Mouse (Mus musculus) Patski (cell line): ENCODE results near the gene Lamtor2. TPM values are rescaled to one million over a fixed set of nuclear protein-coding genes. Genes with fewer than 3 reads are reported as not detected.

Experiments
- ATAC-seq: fragments of 100-300 bp; one replicate; pipeline ENCODE4 v1.8.0; 2021
- CTCF ChIA-PET: fragments of 350-600 bp; sonication (Branson Sonifier 250); formaldehyde crosslinking; loops from one replicate; lab custom pipeline; 2022; ENCODE audit warnings: inconsistent platforms; lab: Charles Lee
- POLR2A ChIA-PET: fragments of 350-600 bp; sonication (Branson Sonifier 250); formaldehyde crosslinking; loops from one replicate; lab custom pipeline; 2022; ENCODE audit warnings: antibody characterized with exemption, inconsistent platforms; lab: Charles Lee
- DNase-seq: peaks from one replicate; pipeline ENCODE4 v3.0.0-alpha.2; 2011; ENCODE audit warnings: low read depth, low spot score
- H3K27me3 ChIP-seq: fragments of 371-371 bp; one replicate; pipeline ENCODE4 v1.5.1; 2021
- CTCF ChIP-seq: fragments of 100-300 bp; IDR thresholded peaks from one replicate; pipeline ENCODE4 v1.5.1; 2021
- in situ Hi-C: fragments of 300-500 bp; cut with MboI; formaldehyde crosslinking; loops from 3 replicates; pipeline ENCODE4 v1.11.1; 2018; ENCODE audit warnings: low pct_unique_long_range_greater_than_20kb, mixed read lengths
- polyA plus RNA-seq: library from polyadenylated mRNA; unstranded; gene quantifications from one replicate; pipeline ENCODE4 v1.2.3, GENCODE M21; 2021

Lamtor2 gene
- polyA plus RNA-seq, 1 experiment from 2014 or later = 264 TPM

GRCm38 (mm10) chr3:88570341-88570740 is 17.5 kb upstream of the Lamtor2 start:
- no peaks in the 10 kb centered on the region for H3K27me3 ChIP-seq
- POLR2A ChIA-PET = no interaction called here
- ATAC-seq (no peak), DNase-seq (no peak)
- in situ Hi-C loops = no loop called here
- no peak for TF ChIP-seq CTCF
- CTCF ChIA-PET = interaction anchor here (1.0 to 3.7 kb wide), 5 partner anchors 9 to 24 kb away, joined by 3 to 12 read pairs (median 5); no protein-coding TSS in a partner anchor

- POLR2A ChIA-PET = interaction anchor here (1.3 kb wide), 2 partner anchors 9 to 23 kb away, joined by 3 to 4 read pairs; no protein-coding TSS in a partner anchor
- DNase-seq = no peak
These were observed 16.8 kb upstream of the Lamtor2 start for GRCm38 (mm10) chr3:88569694-88570093.

GRCm38 (mm10) chr3:88569093-88569492 is 16.2 kb upstream of the Lamtor2 start:
- no peak for DNase-seq
- in situ Hi-C loops = no loop called here
- POLR2A ChIA-PET = interaction anchor here (1.1 to 1.3 kb wide), 3 partner anchors 9 to 24 kb away, joined by 3 to 4 read pairs (median 4); no protein-coding TSS in a partner anchor
- CTCF ChIA-PET = interaction anchor here (1.1 to 3.7 kb wide), 5 partner anchors 10 to 39 kb away, joined by 3 to 12 read pairs (median 5); no protein-coding TSS in a partner anchor
- TF ChIP-seq CTCF = no peak
- ATAC-seq = no peak
- H3K27me3 ChIP-seq = no peaks in the 10 kb centered on the region

More at GRCm38 (mm10) chr3:88569694-88570093, 16.8 kb upstream of the Lamtor2 start:
- no peak for ATAC-seq
- TF ChIP-seq CTCF = no peak
- in situ Hi-C loops = no loop called here
- CTCF ChIA-PET = interaction anchor here (1.0 to 3.7 kb wide), 5 partner anchors 10 to 39 kb away, joined by 3 to 12 read pairs (median 5); no protein-coding TSS in a partner anchor
- no peaks in the 10 kb centered on the region for H3K27me3 ChIP-seq

- CTCF ChIA-PET = interaction anchor here (1.1 to 3.7 kb wide), 4 partner anchors 11 to 38 kb away, joined by 3 to 12 read pairs (median 4); no protein-coding TSS in a partner anchor
- H3K27me3 ChIP-seq = no peaks in the 10 kb centered on the region
- TF ChIP-seq CTCF = no peak
- DNase-seq = no peak
- in situ Hi-C loops = no loop called here
- ATAC-seq = no peak
- POLR2A ChIA-PET = interaction anchor here (1.1 to 1.3 kb wide), 2 partner anchors 10 to 14 kb away, joined by 3 to 4 read pairs; no protein-coding TSS in a partner anchor
These were observed 15.7 kb upstream of the Lamtor2 start for GRCm38 (mm10) chr3:88568615-88569014.

GRCm38 (mm10) chr3:88567892-88568291 is 15.0 kb upstream of the Lamtor2 start:
- CTCF ChIA-PET = interaction anchor here (2.1 to 3.7 kb wide), 2 partner anchors 12 to 13 kb away, joined by 6 to 12 read pairs; no protein-coding TSS in a partner anchor
- TF ChIP-seq CTCF = no peak
- ATAC-seq (no peak), DNase-seq (no peak)
- in situ Hi-C loops = no loop called here
- no peaks in the 10 kb centered on the region for H3K27me3 ChIP-seq
- POLR2A ChIA-PET = interaction anchor here (1.1 kb wide), 1 partner anchor 13 kb away, joined by 4 read pairs; no protein-coding TSS in a partner anchor

GRCm38 (mm10) chr3:88566536-88567061 is 13.7 kb upstream of the Lamtor2 start:
- DNase-seq (no peak), ATAC-seq (no peak)
- no peak for TF ChIP-seq CTCF
- CTCF ChIA-PET = interaction anchor here (1.6 kb wide), 1 partner anchor 18 kb away, joined by 3 read pairs; no protein-coding TSS in a partner anchor
- no peaks in the 10 kb centered on the region for H3K27me3 ChIP-seq
- in situ Hi-C loops = no loop called here
- POLR2A ChIA-PET = no interaction called here

- no peaks in the 10 kb centered on the region for H3K27me3 ChIP-seq
- TF ChIP-seq CTCF = no peak
- CTCF ChIA-PET = interaction anchor here (1.1 to 1.6 kb wide), 2 partner anchors 18 to 31 kb away, joined by 3 read pairs; no protein-coding TSS in a partner anchor
- POLR2A ChIA-PET = no interaction called here
- in situ Hi-C loops = no loop called here
- ATAC-seq = no peak
- no peak for DNase-seq
These were observed 13.2 kb upstream of the Lamtor2 start for GRCm38 (mm10) chr3:88566116-88566515.

- in situ Hi-C loops = no loop called here
- no peak for TF ChIP-seq CTCF
- CTCF ChIA-PET = interaction anchor here (0.9 to 4.8 kb wide), 6 partner anchors 11 to 34 kb away, joined by 3 to 29 read pairs (median 4); partner anchors contain the start of genes Lamtor2 and Ubqln4
- DNase-seq (peak; percentile 89), ATAC-seq (peak; percentile 46)
- no peaks in the 10 kb centered on the region for H3K27me3 ChIP-seq
- POLR2A ChIA-PET = interaction anchor here (1.2 to 3.2 kb wide), 6 partner anchors 11 to 64 kb away, joined by 3 to 35 read pairs (median 4); partner anchors contain the start of genes Lamtor2 and Ubqln4
These were observed 11.1 kb upstream of the Lamtor2 start for GRCm38 (mm10) chr3:88563966-88564365.

- CTCF ChIA-PET = interaction anchor here (1.0 to 4.8 kb wide), 5 partner anchors 11 to 34 kb away, joined by 3 to 29 read pairs (median 5); partner anchors contain the start of genes Lamtor2 and Ubqln4
- in situ Hi-C loops = no loop called here
- ATAC-seq = peak; percentile 19
These were observed 10.6 kb upstream of the Lamtor2 start for GRCm38 (mm10) chr3:88563442-88563841.

GRCm38 (mm10) chr3:88561989-88562388 is 9.1 kb upstream of the Lamtor2 start:
- no peak for TF ChIP-seq CTCF
- in situ Hi-C loops = no loop called here
- ChIA-PET POLR2A (interaction anchor here (1.1 to 3.2 kb wide), 6 partner anchors 9 to 60 kb away, joined by 3 to 35 read pairs (median 7); partner anchors contain the start of genes Lamtor2 and Ubqln4), CTCF (interaction anchor here (1.1 to 4.8 kb wide), 8 partner anchors 9 to 79 kb away, joined by 3 to 29 read pairs (median 6); partner anchors contain the start of genes Lamtor2 and Ubqln4)
- DNase-seq (peak; percentile 89), ATAC-seq (peak; percentile 85)
- H3K27me3 ChIP-seq = no peaks in the 10 kb centered on the region

More at GRCm38 (mm10) chr3:88563442-88563841, 10.6 kb upstream of the Lamtor2 start:
- DNase-seq = no peak
- POLR2A ChIA-PET = interaction anchor here (0.7 to 3.2 kb wide), 10 partner anchors 10 to 69 kb away, joined by 3 to 35 read pairs (median 3); partner anchors contain the start of genes Lamtor2 and Ubqln4
- no peaks in the 10 kb centered on the region for H3K27me3 ChIP-seq
- no peak for TF ChIP-seq CTCF
